Mouse (Mus musculus): Measurements from ENCODE around the gene Syn2.

Syn2 gene

GRCm38 (mm10) chr6:115251531-115251985 lies 116.9 kb downstream of the Syn2 start:
- peak; percentile 13 to 44 for DNase-seq

- DNase-seq = no peak
Observed at GRCm38 (mm10) chr6:115252099-115252873, 117.6 kb downstream of the Syn2 start, which contains the start of gene Timp4. Gene Timp4 (minus strand): TSS chr6:115252205.

GRCm38 (mm10) chr6:115255171-115255570 lies 120.5 kb downstream of the Syn2 start:
- DNase-seq = no peak

- DNase-seq = no peak
Observed at GRCm38 (mm10) chr6:115260507-115260906, 125.8 kb downstream of the Syn2 start.

- no peak for DNase-seq
Observed at GRCm38 (mm10) chr6:115266791-115267190, 132.1 kb downstream of the Syn2 start.

- peak; percentile 75 to 85 for DNase-seq
Observed at GRCm38 (mm10) chr6:115267916-115268315, 133.2 kb downstream of the Syn2 start.

- peak in 1 of 2 experiments; percentile 20 for DNase-seq
Observed at GRCm38 (mm10) chr6:115268551-115269385, 134.1 kb downstream of the Syn2 start.

GRCm38 (mm10) chr6:115269561-115269960 lies 134.9 kb downstream of the Syn2 start:
- DNase-seq = no peak

- peak in 1 of 2 experiments; percentile 29 for DNase-seq
Observed at GRCm38 (mm10) chr6:115270085-115270484, 135.4 kb downstream of the Syn2 start.

GRCm38 (mm10) chr6:115271326-115271725 lies 136.6 kb downstream of the Syn2 start:
- DNase-seq = no peak

GRCm38 (mm10) chr6:115271866-115272271 lies 137.2 kb downstream of the Syn2 start:
- DNase-seq = peak; percentile 67 to 80

GRCm38 (mm10) chr6:115273346-115273745 lies 138.6 kb downstream of the Syn2 start:
- no peak for DNase-seq

- DNase-seq = no peak
Observed at GRCm38 (mm10) chr6:115274705-115275104, 140.0 kb downstream of the Syn2 start.

- DNase-seq = no peak
Observed at GRCm38 (mm10) chr6:115275116-115275815, 140.6 kb downstream of the Syn2 start.

- no peak for DNase-seq
Observed at GRCm38 (mm10) chr6:115278086-115278485, 143.4 kb downstream of the Syn2 start.

- no peak for DNase-seq
Observed at GRCm38 (mm10) chr6:115279639-115280038, 144.9 kb downstream of the Syn2 start.

GRCm38 (mm10) chr6:115284153-115284552 lies 149.5 kb downstream of the Syn2 start:
- no peak for DNase-seq

GRCm38 (mm10) chr6:115286441-115286840 lies 151.7 kb downstream of the Syn2 start:
- DNase-seq = no peak

- DNase-seq = no peak
Observed at GRCm38 (mm10) chr6:115288223-115288622, 153.5 kb downstream of the Syn2 start.

GRCm38 (mm10) chr6:115290561-115290960 lies 155.9 kb downstream of the Syn2 start:
- DNase-seq = no peak

- no peak for DNase-seq
Observed at GRCm38 (mm10) chr6:115291068-115291467, 156.4 kb downstream of the Syn2 start.

GRCm38 (mm10) chr6:115291823-115292222 lies 157.1 kb downstream of the Syn2 start:
- DNase-seq = no peak

GRCm38 (mm10) chr6:115292621-115293020 lies 157.9 kb downstream of the Syn2 start:
- DNase-seq = no peak
